8 mouse cellular contexts compared by ENCODE assay signal in genomic region chr12:117688655-117689548, GRCm38 (mm10).
A peak's percentile ranks its signal among the peaks of the same experiment; 100 is the strongest.
DNase-seq lines count a peak whose midpoint lies in the region; ATAC-seq lines count a peak whose summit lies in the region.

No protein-coding gene starts in this region.

- 15% methylated on average over 32 of the region's 32 CpGs for WGBS in heart, embryonic 14.5 days
- WGBS in lung, embryonic 16.5 days, result 8% methylated on average over 32 of the region's 32 CpGs

- H3K4me1 ChIP-seq in heart, embryonic 14.5 days (ENCODE audit: control insufficient read depth in 2 of 2, insufficient read depth in 2 of 2, low read length in 2 of 2), result peaks cover 2 to 12% of the 10 kb centered on the region in 2 experiments; a peak in 2 of 4 replicates
- H3K4me1 ChIP-seq in lung, embryonic 16.5 days (replicated peaks; ENCODE audit: control insufficient read depth, insufficient read depth, low read length), result peaks cover 6% of the 10 kb centered on the region

- no peak overlapping the region for H3K27ac ChIP-seq in heart, embryonic 14.5 days (replicated peaks in 1 of 2; ENCODE audit: control insufficient read depth in 1 of 2, insufficient read depth in 1 of 2, low read depth in 2 of 2, low read length in 2 of 2)
- no peak overlapping the region for H3K27ac ChIP-seq in lung, embryonic 16.5 days (ENCODE audit: low read length)

- H3K4me3 ChIP-seq in heart, embryonic 14.5 days (ENCODE audit: control insufficient read depth in 1 of 2, insufficient read depth in 1 of 2, low read depth in 1 of 2, low read length in 2 of 2), result peak overlapping the region; percentile 32 to 49
- peak overlapping the region; percentile 39 for H3K4me3 ChIP-seq in lung, embryonic 16.5 days (ENCODE audit: low read length)

- H3K27me3 ChIP-seq in heart, embryonic 14.5 days (ENCODE audit: control insufficient read depth, insufficient read depth, low read length), result no peaks in the 10 kb centered on the region
- no peaks in the 10 kb centered on the region for H3K27me3 ChIP-seq in lung, embryonic 16.5 days (ENCODE audit: control insufficient read depth, insufficient read depth, low read depth, low read length)

- peak overlapping the region; percentile 35 for H3K9ac ChIP-seq in heart, embryonic 14.5 days (ENCODE audit: low read length)
- H3K9ac ChIP-seq in lung, embryonic 16.5 days (ENCODE audit: low read length), result peak overlapping the region; percentile 42; the same call in 1 of the 2 replicates

- ATAC-seq in common myeloid progenitor, adult 5-6 weeks (replicated peaks; ENCODE audit: low read depth, poor library complexity, severe bottlenecking), result peak; percentile 62
- ATAC-seq in heart, embryonic 14.5 days (ENCODE audit: insufficient number of reproducible peaks, insufficient read depth, low FRiP score, low read depth), result peak; percentile 44; the same call in 1 of the 2 replicates
- peak; percentile 83 for ATAC-seq in lung, embryonic 16.5 days (ENCODE audit: low read depth)
- ATAC-seq in activated CD4-positive, CD25-positive, alpha-beta regulatory T cell, adult 4 months, result no peak

- H3K4me2 ChIP-seq in heart, embryonic 14.5 days (ENCODE audit: low read length), result peak overlapping the region; percentile 66
- peak overlapping the region; percentile 60 for H3K4me2 ChIP-seq in lung, embryonic 16.5 days (ENCODE audit: low read depth, low read length)

- H3K9me3 ChIP-seq in heart, embryonic 14.5 days (ENCODE audit: control insufficient read depth, low read length), result no peaks in the 10 kb centered on the region
- H3K9me3 ChIP-seq in lung, embryonic 16.5 days (ENCODE audit: control insufficient read depth, low read length), result no peaks in the 10 kb centered on the region

- no peaks in the 10 kb centered on the region for H3K36me3 ChIP-seq in heart, embryonic 14.5 days (ENCODE audit: control insufficient read depth, insufficient read depth, low read length)
- no peaks in the 10 kb centered on the region for H3K36me3 ChIP-seq in lung, embryonic 16.5 days (ENCODE audit: control insufficient read depth, insufficient read depth, low read length)

- peak; percentile 32 to 35 for DNase-seq in lung, adult 18-20 months
- DNase-seq in lung, postnatal 36 days, result no peak
- DNase-seq in layer of hippocampus, adult 9-11 months, result peak; percentile 67
- peak; percentile 62 for DNase-seq in right cerebral cortex, postnatal 14 days
